Mouse (Mus musculus): Measurements from ENCODE around the gene Kctd2. TPM values are rescaled to one million over a fixed set of nuclear protein-coding genes. Genes with fewer than 3 reads are reported as not detected.

Gene Kctd2
- polyA plus RNA-seq (2017; shearing (Covaris generic)), result 106 TPM

GRCm38 (mm10) chr11:115419531-115420237 lies at the start of gene Kctd2, which contains the start of gene Atp5h:
Gene Kctd2, plus strand, starts transcription at chr11:115420128.
Gene Atp5h, minus strand, starts transcription at chr11:115419962.

GRCm38 (mm10) chr11:115381743-115382539 lies 38.0 kb upstream of the Kctd2 start, which contains the start of gene Cdr2l:
Gene Cdr2l, plus strand, starts transcription at chr11:115381916.

GRCm38 (mm10) chr11:115403338-115404124 lies 16.4 kb upstream of the Kctd2 start, which contains the start of gene Mrpl58:
Gene Mrpl58, plus strand, starts transcription at chr11:115403752.

GRCm38 (mm10) chr11:115439906-115440595 lies 20.1 kb downstream of the Kctd2 start, which contains the start of gene Trim80:
Gene Trim80, plus strand, starts transcription at chr11:115440545.

GRCm38 (mm10) chr11:115462243-115462891 lies 42.4 kb downstream of the Kctd2 start, which contains the start of gene Slc16a5:
Gene Slc16a5, plus strand, starts transcription at chr11:115462474.

GRCm38 (mm10) chr11:115475025-115475757 lies 55.3 kb downstream of the Kctd2 start, which contains the start of gene Armc7:
Gene Armc7, plus strand, starts transcription at chr11:115475667.

Other genes starting within 250 kb of the Kctd2 start
- gene Tmem104, start 232.6 kb upstream of the Kctd2 start, polyA plus RNA-seq (2017; shearing (Covaris generic)), result 11.7 TPM
- gene Nat9, start 232.3 kb upstream of the Kctd2 start, polyA plus RNA-seq (2017; shearing (Covaris generic)), result 9.5 TPM
- gene Grin2c, start 152.9 kb upstream of the Kctd2 start, polyA plus RNA-seq (2017; shearing (Covaris generic)), result not detected
- 16.2 TPM for gene Fdxr, start 143.1 kb upstream of the Kctd2 start, polyA plus RNA-seq (2017; shearing (Covaris generic))
- gene Fads6, start 122.5 kb upstream of the Kctd2 start, polyA plus RNA-seq (2017; shearing (Covaris generic)), result 0.27 TPM
- not detected for gene Otop2, start 113.0 kb upstream of the Kctd2 start, polyA plus RNA-seq (2017; shearing (Covaris generic))
- gene Ush1g, start 98.1 kb upstream of the Kctd2 start, polyA plus RNA-seq (2017; shearing (Covaris generic)), result not detected
- gene Otop3, start 85.4 kb upstream of the Kctd2 start, polyA plus RNA-seq (2017; shearing (Covaris generic)), result not detected
- 60.2 TPM for gene Hid1, start 52.4 kb upstream of the Kctd2 start, polyA plus RNA-seq (2017; shearing (Covaris generic))
- 0.55 TPM for gene Cdr2l, start 38.2 kb upstream of the Kctd2 start, polyA plus RNA-seq (2017; shearing (Covaris generic))
- gene Mrpl58, start 16.4 kb upstream of the Kctd2 start, polyA plus RNA-seq (2017; shearing (Covaris generic)), result 102 TPM
- gene Atp5h, start 166 bp upstream of the Kctd2 start, polyA plus RNA-seq (2017; shearing (Covaris generic)), result 486 TPM
- gene Trim80, start 20.4 kb downstream of the Kctd2 start, polyA plus RNA-seq (2017; shearing (Covaris generic)), result not detected
- gene Slc16a5, start 42.3 kb downstream of the Kctd2 start, polyA plus RNA-seq (2017; shearing (Covaris generic)), result 14.1 TPM
- gene Armc7, start 55.5 kb downstream of the Kctd2 start, polyA plus RNA-seq (2017; shearing (Covaris generic)), result 65.1 TPM
- gene Nt5c, start 71.7 kb downstream of the Kctd2 start, polyA plus RNA-seq (2017; shearing (Covaris generic)), result 244 TPM
- 310 TPM for gene Jpt1, start 94.3 kb downstream of the Kctd2 start, polyA plus RNA-seq (2017; shearing (Covaris generic))
- gene Sumo2, start 116.1 kb downstream of the Kctd2 start, polyA plus RNA-seq (2017; shearing (Covaris generic)), result 541 TPM
- 76.6 TPM for gene Nup85, start 144.3 kb downstream of the Kctd2 start, polyA plus RNA-seq (2017; shearing (Covaris generic))
- gene Mrps7, start 183.8 kb downstream of the Kctd2 start, polyA plus RNA-seq (2017; shearing (Covaris generic)), result 62.9 TPM
- gene Gga3, start 183.9 kb downstream of the Kctd2 start, polyA plus RNA-seq (2017; shearing (Covaris generic)), result 51.5 TPM
- 168 TPM for gene Mif4gd, start 192.8 kb downstream of the Kctd2 start, polyA plus RNA-seq (2017; shearing (Covaris generic))
- gene Slc25a19, start 208.2 kb downstream of the Kctd2 start, polyA plus RNA-seq (2017; shearing (Covaris generic)), result 27.4 TPM